Mouse (Mus musculus) G1E (cell line): Measurements from ENCODE around the gene Ehmt1. TPM values are rescaled to one million over a fixed set of nuclear protein-coding genes. Genes with fewer than 3 reads are reported as not detected.

Source experiments
- ATAC-seq: 2 replicates; pipeline ENCODE4 v1.8.0; 2016; ENCODE audit warnings: mild to moderate bottlenecking; ENCODE audit not compliant: insufficient number of reproducible peaks, poor library complexity, low FRiP score, severe bottlenecking; ENCODE audit errors: extremely low read depth
- DNase-seq: peaks from one replicate; pipeline ENCODE4 v3.0.0; 2012; ENCODE audit warnings: low spot score
- H3K27me3 ChIP-seq: 2 replicates; pipeline ENCODE4 v1.6.1; 2012; ENCODE audit warnings: mild to moderate bottlenecking, low read length, inconsistent platforms; ENCODE audit not compliant: insufficient read depth
- H3K36me3 ChIP-seq: replicated peaks from 2 replicates; pipeline ENCODE3; 2012; ENCODE audit warnings: mild to moderate bottlenecking, inconsistent platforms
- H3K4me1 ChIP-seq: 2 replicates; pipeline ENCODE4 v1.6.1; 2012; ENCODE audit warnings: low read depth, low read length, inconsistent platforms, mixed read lengths; ENCODE audit not compliant: insufficient read depth
- H3K4me3 ChIP-seq: 2 replicates; pipeline ENCODE4 v1.5.1; 2012; ENCODE audit warnings: low read depth, mild to moderate bottlenecking, inconsistent platforms, low read length, moderate library complexity, mixed read lengths
- H3K9me3 ChIP-seq: replicated peaks from 2 replicates; pipeline ENCODE4 v1.6.1; 2012; ENCODE audit warnings: inconsistent platforms
- CTCF ChIP-seq: IDR thresholded peaks from 2 replicates; pipeline ENCODE4 v1.5.1; 2012; ENCODE audit warnings: low read depth, low read length, inconsistent platforms, mixed read lengths
- GATA1 ChIP-seq: IDR thresholded peaks from 2 replicates; pipeline ENCODE4 v1.6.1; 2012; ENCODE audit warnings: borderline replicate concordance, low read length, inconsistent platforms, mixed read lengths
- GATA2 ChIP-seq: IDR thresholded peaks from 2 replicates; pipeline ENCODE4 v1.6.1; 2012; ENCODE audit warnings: low read depth, low read length, inconsistent platforms, borderline replicate concordance
- POLR2AphosphoS5 ChIP-seq: IDR thresholded peaks from 2 replicates; pipeline ENCODE4 v1.6.1; 2012; ENCODE audit warnings: low read depth, low read length, inconsistent platforms; ENCODE audit not compliant: insufficient replicate concordance
- TAL1 ChIP-seq: conservative IDR thresholded peaks from 2 replicates; pipeline ENCODE4 v1.6.1; 2012; ENCODE audit warnings: low read depth, low read length, inconsistent platforms, mixed read lengths
- polyA plus RNA-seq: library from polyadenylated mRNA; stranded (reverse); fragments of >175 nt; gene quantifications from 2 replicates; pipeline ENCODE4 v1.2.3, GENCODE M21; 2012
- total RNA-seq, 2 experiments: library from RNA; stranded (forward) in 1 of 2; stranded (reverse) in 1 of 2; fragments of 200-1000 nt in 1 of 2; fragments of >200 nt in 1 of 2; fragmentation: Nextera tagmentation in 1 of 2; gene quantifications; 2 replicates each; pipeline ENCODE4 v1.2.3; 2014 to 2017

Ehmt1 gene
- total and polyA plus RNA-seq, 3 experiments: 71.5 to 94.7 (median 85.4) TPM

DNA sequence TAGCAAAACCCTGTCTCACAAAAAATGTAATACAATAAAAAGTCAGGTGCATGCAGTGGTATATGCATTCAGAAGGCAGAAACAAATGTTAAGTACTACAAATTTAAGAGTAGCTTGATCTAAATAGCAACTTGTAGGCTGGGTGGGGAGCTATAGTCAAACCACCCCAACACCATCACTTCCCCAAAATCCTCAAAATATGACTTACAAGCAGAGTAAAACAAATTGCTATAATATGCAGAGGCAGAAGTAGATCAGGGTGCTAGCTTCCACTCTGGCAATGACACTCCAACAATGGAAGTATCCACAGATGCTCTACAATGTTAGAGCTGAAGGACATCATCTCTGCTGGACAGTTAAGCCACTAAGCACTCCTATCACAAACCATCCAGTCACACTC, 6.8 kb downstream of the Ehmt1 start:
- Histone ChIP-seq H3K4me3 (no peak overlapping the region), H3K36me3 (peaks cover 44% of the 10 kb centered on the region), H3K4me1 (peaks cover 23% of the 10 kb centered on the region), H3K9me3 (no peaks in the 10 kb centered on the region), H3K27me3 (no peaks in the 10 kb centered on the region)
- ATAC-seq (no peak), DNase-seq (no peak)
- TF ChIP-seq GATA2 (no peak), GATA1 (no peak), CTCF (no peak), TAL1 (no peak), POLR2AphosphoS5 (no peak)

DNA sequence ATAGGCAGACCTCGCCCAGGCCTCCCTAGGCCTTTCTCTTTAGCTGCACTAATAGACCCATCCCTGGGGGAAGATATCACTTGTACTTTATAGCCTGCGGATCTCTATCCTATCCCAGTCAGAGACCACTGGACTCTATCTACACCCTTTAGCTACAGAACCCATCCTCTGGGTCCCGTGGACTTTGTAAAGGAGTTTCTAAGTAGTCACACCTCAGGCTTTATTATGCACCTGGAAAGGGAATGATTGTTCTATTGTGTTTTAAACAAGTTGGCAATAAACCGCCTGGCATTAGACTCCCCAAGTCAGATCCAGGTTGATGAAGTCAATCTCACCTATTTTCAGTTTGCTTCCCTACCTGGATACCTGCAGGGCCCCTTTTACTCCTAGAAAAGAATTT, 7.2 kb downstream of the Ehmt1 start:
- H3K4me3 ChIP-seq: no peak overlapping the region
- no peak for DNase-seq

DNA sequence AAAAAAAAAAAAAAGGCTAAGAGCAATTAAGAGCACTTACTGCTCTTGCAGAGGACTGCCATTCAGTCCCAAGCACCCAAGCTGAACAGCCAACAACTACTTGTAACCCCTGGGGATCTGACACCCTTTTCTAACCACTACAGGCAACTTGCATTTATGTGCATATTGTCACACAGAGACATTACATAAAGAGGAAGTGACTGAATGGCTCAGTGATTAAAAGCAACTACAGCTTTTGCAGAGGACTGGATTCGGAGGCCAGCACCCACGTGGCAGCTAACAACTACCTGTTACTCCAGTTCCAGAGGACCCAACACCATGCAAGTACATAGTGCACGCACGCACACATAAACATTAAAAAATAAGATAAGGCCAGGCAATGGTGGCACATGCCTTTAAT, 8.9 kb downstream of the Ehmt1 start:
- no peak; the same call in 1 of the 2 replicates for ATAC-seq
- Histone ChIP-seq H3K4me3 (no peak overlapping the region), H3K27me3 (no peaks in the 10 kb centered on the region), H3K36me3 (peaks cover 44% of the 10 kb centered on the region), H3K9me3 (no peaks in the 10 kb centered on the region), H3K4me1 (peaks cover 23% of the 10 kb centered on the region)
- no peak for TF ChIP-seq CTCF
- no peak for TF ChIP-seq GATA2
- TF ChIP-seq GATA1: no peak
- TF ChIP-seq TAL1: no peak
- TF ChIP-seq POLR2AphosphoS5: no peak
- DNase-seq: peak; percentile 14

More for the DNA sequence above, 7.2 kb downstream of the Ehmt1 start:
- TF ChIP-seq CTCF (no peak), GATA2 (no peak), POLR2AphosphoS5 (no peak), GATA1 (no peak), TAL1 (no peak)
- H3K9me3 ChIP-seq: no peaks in the 10 kb centered on the region
- peaks cover 19% of the 10 kb centered on the region for H3K4me1 ChIP-seq
- no peaks in the 10 kb centered on the region for H3K27me3 ChIP-seq
- H3K36me3 ChIP-seq: peaks cover 42% of the 10 kb centered on the region
- ATAC-seq: no peak

DNA sequence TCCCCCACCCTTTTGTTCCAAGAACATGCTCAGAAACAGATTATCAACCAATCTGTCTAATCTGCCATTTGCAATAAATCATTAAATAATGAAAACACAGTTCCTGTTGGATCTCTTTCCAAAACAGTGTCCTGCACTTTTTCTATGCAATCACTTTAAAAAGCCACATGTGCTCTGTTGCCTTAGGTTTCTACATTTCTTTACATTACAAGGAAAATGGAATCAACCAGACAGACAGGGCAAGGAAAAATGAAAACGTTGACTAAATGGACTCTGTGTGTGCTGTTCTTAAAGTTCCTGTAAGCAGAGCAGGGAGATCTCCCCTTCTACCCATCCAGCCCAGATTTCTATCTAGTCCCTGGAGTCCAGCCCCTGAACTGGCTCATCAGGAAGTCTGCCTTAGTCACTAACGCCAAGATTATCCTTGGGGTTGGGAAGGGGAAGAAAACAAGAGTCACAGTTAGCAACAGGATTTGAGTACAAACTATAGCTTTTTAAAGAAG, 13.7 kb downstream of the Ehmt1 start:
- DNase-seq (no peak), ATAC-seq (no peak)
- H3K36me3 ChIP-seq: peaks cover 34% of the 10 kb centered on the region
- no peak for TF ChIP-seq CTCF
- TF ChIP-seq GATA1: no peak
- TF ChIP-seq POLR2AphosphoS5: no peak
- no peak for TF ChIP-seq GATA2
- TF ChIP-seq TAL1: no peak
- no peaks in the 10 kb centered on the region for H3K27me3 ChIP-seq
- no peaks in the 10 kb centered on the region for H3K9me3 ChIP-seq
- peaks cover 23% of the 10 kb centered on the region for H3K4me1 ChIP-seq
- no peak overlapping the region for H3K4me3 ChIP-seq

DNA sequence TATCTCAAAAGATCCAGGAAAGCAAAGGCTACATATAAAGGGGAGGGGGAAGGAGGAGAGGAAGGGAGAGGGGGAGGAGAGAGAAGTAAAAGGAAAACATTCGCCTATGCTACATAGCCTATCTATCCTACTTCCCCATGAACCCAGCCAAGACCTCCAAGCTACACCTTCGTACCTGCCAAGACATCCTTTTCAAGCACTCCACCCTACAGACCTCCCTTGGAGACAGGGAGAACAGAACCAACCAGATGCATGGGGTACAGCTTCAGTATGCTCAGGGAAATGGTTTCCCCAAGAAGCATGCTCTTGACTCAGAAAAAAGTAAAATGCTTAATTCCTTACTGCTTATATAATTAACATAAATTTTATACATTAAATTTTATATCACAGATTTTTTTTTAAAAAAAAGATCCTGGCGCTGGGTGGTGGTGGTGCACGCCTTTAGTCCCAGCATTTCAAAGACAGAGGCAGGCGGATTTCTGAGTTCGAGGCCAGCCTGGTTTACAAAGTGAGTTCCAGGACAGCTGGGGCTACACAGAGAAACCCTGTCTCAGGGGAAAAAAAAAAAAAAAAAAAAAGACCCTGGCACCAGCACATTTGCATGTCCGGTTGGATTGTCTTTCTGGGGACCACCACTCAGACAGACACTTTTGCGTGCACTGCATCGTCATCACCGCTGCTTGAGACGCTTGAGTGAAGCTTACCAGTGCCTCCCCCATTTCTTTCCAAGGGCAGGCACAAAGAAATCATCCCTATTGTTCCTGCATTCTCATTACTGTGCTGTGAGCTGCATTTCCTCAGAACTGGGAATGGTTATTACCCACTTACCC, 14.4 kb downstream of the Ehmt1 start:
- TF ChIP-seq CTCF (no peak), GATA2 (no peak), GATA1 (no peak), POLR2AphosphoS5 (no peak), TAL1 (no peak)
- no peaks in the 10 kb centered on the region for H3K27me3 ChIP-seq
- H3K4me1 ChIP-seq: peaks cover 16% of the 10 kb centered on the region; the same call in 1 of the 2 replicates
- no peaks in the 10 kb centered on the region for H3K9me3 ChIP-seq
- H3K36me3 ChIP-seq: peaks cover 33% of the 10 kb centered on the region
- ATAC-seq (no peak), DNase-seq (no peak)
- no peak overlapping the region for H3K4me3 ChIP-seq

DNA sequence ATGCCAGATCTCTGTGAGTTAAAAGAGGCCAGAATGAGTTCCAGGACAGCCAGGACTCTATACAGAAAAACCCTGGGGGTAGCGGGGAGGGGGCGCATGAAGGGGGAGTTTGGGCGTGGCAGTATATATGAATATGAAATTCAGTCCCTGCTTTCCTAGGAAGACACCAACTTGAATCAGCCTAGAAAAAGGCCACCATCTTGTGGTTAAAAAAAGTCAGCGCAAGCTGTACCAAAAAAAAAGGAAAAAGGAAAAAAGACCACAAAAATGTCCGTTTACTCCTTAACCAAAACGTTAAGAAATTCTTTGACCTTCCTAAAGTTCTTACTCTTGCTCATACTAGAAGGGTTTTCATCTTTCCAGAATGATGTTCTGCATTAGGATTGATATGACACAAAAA, 16.4 kb downstream of the Ehmt1 start:
- DNase-seq (no peak), ATAC-seq (no peak)
- Histone ChIP-seq H3K4me3 (no peak overlapping the region), H3K36me3 (peaks cover 39% of the 10 kb centered on the region), H3K9me3 (no peaks in the 10 kb centered on the region), H3K4me1 (peaks cover 16% of the 10 kb centered on the region; the same call in 1 of the 2 replicates), H3K27me3 (no peaks in the 10 kb centered on the region)
- no peak for TF ChIP-seq CTCF
- TF ChIP-seq GATA1: no peak
- TF ChIP-seq POLR2AphosphoS5: no peak
- TF ChIP-seq TAL1: no peak
- no peak for TF ChIP-seq GATA2
